Mouse (Mus musculus): ENCODE measurements around the gene Chn2.

GRCm38 (mm10) chr6:54074454-54074853 lies 35.1 kb downstream of the Chn2 start:
- no peak for TF ChIP-seq CTCF (IDR thresholded peaks at IDR 0.05 in 2 of 3, conservative IDR thresholded peaks at IDR 0.05 in 1 of 3; ENCODE audit: control insufficient read depth in 1 of 3, insufficient read depth in 1 of 3, low read depth in 2 of 3, low read length in 3 of 3, poor library complexity in 1 of 3, severe bottlenecking in 1 of 3)
- no peak for TF ChIP-seq MYC (IDR thresholded peaks at IDR 0.05; ENCODE audit: low read depth, low read length)
- TF ChIP-seq RAD21 (IDR thresholded peaks at IDR 0.05; ENCODE audit: low read depth, low read length): no peak
- TF ChIP-seq SMC3 (IDR thresholded peaks at IDR 0.05; ENCODE audit: low read depth, low read length): no peak
- no peak for TF ChIP-seq MAFK (IDR thresholded peaks at IDR 0.05; ENCODE audit: borderline replicate concordance, low read depth, low read length)
- no peak for TF ChIP-seq TAL1 (IDR thresholded peaks at IDR 0.05; ENCODE audit: low read length)
- TF ChIP-seq SIN3A (IDR thresholded peaks at IDR 0.05; ENCODE audit: low read length): no peak
- TF ChIP-seq POLR2A (IDR thresholded peaks at IDR 0.05; ENCODE audit: control insufficient read depth in 1 of 2, insufficient read depth in 1 of 2, low read depth in 1 of 2, low read length in 2 of 2, poor library complexity in 1 of 2): no peak
- no peak for TF ChIP-seq EP300 (IDR thresholded peaks at IDR 0.05; ENCODE audit: low read depth in 1 of 2, low read length in 2 of 2)
- no peak for TF ChIP-seq CHD2 (IDR thresholded peaks at IDR 0.05; ENCODE audit: low read length)
- no peak for TF ChIP-seq ZC3H11A (IDR thresholded peaks at IDR 0.05; ENCODE audit: low read depth, low read length)
